18 mouse cellular contexts compared by ENCODE assay signal in the genomic region with DNA sequence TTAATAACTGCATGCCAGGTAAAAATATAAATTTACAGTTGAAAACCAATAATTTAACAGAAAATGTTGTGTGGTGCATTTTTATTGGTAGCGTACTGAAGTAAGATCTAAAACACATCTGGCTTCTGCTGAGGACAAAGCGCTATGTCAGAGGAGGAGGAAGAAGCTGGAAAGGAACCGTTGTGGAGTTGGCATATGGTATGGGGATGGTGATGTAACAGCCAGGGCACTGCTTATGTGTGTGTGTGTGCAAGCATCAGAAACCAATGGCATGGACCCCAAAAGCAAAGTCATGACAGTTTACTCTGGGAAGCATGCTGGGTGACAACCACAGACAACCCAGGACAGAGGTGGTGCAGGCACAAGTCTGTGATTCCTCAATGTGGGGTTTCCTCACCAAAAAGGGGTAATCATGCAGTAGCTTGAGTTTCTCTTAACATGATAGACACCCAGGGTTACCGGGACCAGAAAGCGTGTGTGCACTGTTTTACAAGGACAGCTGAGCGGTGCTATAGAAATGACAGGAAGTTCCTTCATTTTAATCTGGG.
"Had no signal": no experiment of that assay in that cellular context is flagged by ENCODE, and none has a peak within 500 bp of the region (broad histone marks: within the 10 kb centered on the region; RNA-seq: fewer than 3 reads in every experiment).

No protein-coding gene starts in this region.

- H3K4me1 ChIP-seq: liver, embryonic 15.5 days; midbrain, embryonic 12.5 days had no signal

- DNase-seq: kidney, adult 9 months; kidney, postnatal 14 days; kidney, postnatal 4 days; liver; lung, adult 18-20 months; lung, postnatal 10 days; lung, postnatal 36 days; right cerebral cortex, postnatal 4 days; thymus, adult 2 months; thymus, postnatal 14 days; thymus, postnatal 4 days had no signal

- H3K9ac ChIP-seq: limb, embryonic 13.5 days; liver, embryonic 12.5 days; liver, embryonic 15.5 days; lung, embryonic 15.5 days; midbrain, embryonic 12.5 days had no signal

- H3K27me3 ChIP-seq: limb, embryonic 13.5 days; liver, embryonic 12.5 days; liver, embryonic 15.5 days; lung, embryonic 15.5 days; midbrain, embryonic 12.5 days had no signal

- H3K4me3 ChIP-seq: limb, embryonic 10.5 days; limb, embryonic 13.5 days; liver, embryonic 12.5 days; liver, embryonic 15.5 days; lung, embryonic 15.5 days; midbrain, embryonic 12.5 days had no signal

- H3K27ac ChIP-seq: limb, embryonic 10.5 days; limb, embryonic 13.5 days; liver, embryonic 12.5 days; liver, embryonic 15.5 days; lung, embryonic 15.5 days; midbrain, embryonic 12.5 days; stomach, postnatal 0 days had no signal

- H3K36me3 ChIP-seq: liver, embryonic 12.5 days; liver, embryonic 15.5 days had no signal
